Mouse (Mus musculus): ENCODE measurements around the gene Ppp2r1b. TPM values are rescaled to one million over a fixed set of nuclear protein-coding genes. Genes with fewer than 3 reads are reported as not detected.
A peak's percentile ranks its signal among the peaks of the same experiment; 100 is the strongest.

Gene Ppp2r1b
- polyA plus RNA-seq, 2 experiments, result 25.2 to 51.0 TPM

DNA sequence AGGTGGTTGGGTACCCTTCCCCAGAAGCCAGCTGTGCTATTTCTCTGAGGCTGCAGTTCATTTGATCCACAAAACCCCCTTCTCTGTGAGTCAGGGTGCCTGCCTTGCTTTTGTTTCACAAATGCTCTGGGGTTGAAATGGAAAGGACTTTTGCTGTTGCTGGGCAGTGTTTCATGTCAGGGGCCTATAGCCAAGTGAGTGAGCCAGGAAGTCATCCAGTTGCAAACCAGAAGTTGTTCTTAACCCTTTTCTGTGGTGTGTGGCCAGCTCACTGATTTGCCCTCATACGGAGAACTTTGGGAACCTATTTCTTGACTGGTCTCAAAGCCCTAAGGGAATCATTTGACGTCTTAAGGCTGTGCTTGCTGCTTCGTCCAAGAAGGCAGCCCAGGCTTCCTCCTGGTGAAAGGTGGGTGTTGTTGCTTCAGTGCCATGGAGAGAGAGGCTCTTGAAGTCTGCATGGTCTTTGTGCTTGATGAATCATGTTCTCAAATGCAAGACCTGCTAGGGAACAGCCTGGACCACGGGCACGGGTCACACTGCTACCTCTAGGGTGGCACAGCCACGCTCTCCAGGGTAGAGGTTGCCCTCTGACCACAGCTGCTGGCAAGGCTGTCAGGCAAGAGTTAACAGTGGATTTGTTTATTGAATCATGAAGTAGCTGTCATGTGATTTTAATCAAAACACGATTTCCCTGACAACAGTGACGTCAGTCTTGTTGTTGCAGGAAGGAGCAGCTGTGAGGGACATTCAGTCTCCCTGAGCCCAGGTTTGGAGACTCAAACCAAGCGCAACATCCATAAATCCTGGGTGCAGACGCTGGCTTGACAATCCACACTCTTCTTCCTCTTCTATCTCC lies 39.9 kb downstream of the Ppp2r1b start:
- Histone ChIP-seq H3K4me2 (replicated peaks; ENCODE audit: low read depth, low read length, severe bottlenecking) (no peak overlapping the region), H3K9ac (ENCODE audit: low read depth, low read length, severe bottlenecking) (no peak overlapping the region), H3K27me3 (ENCODE audit: control insufficient read depth, insufficient read depth, low read length) (no peaks in the 10 kb centered on the region), H3K9me3 (ENCODE audit: control insufficient read depth, low read length) (no peaks in the 10 kb centered on the region), H3K36me3 (ENCODE audit: control insufficient read depth, insufficient read depth, low read length) (peaks cover 14% of the 10 kb centered on the region), H3K4me1 (ENCODE audit: control insufficient read depth, insufficient read depth, low read length) (peaks cover 21% of the 10 kb centered on the region), H3K27ac (replicated peaks; ENCODE audit: low read depth, low read length) (peak overlapping the region; percentile 67), H3K4me3 (replicated peaks; ENCODE audit: low read length) (no peak overlapping the region)
- WGBS, result 56% methylated on average over 10 of the region's 10 CpGs
- ATAC-seq (ENCODE audit: low FRiP score, low read depth), result peak; percentile 23; the same call in 1 of the 2 replicates
- no peak for TF ChIP-seq POLR2A (IDR thresholded peaks at IDR 0.05; ENCODE audit: borderline replicate concordance, extremely low read depth, insufficient read depth, insufficient read length)
- DNase-seq (ENCODE audit: low spot score), result peak; percentile 77

DNA sequence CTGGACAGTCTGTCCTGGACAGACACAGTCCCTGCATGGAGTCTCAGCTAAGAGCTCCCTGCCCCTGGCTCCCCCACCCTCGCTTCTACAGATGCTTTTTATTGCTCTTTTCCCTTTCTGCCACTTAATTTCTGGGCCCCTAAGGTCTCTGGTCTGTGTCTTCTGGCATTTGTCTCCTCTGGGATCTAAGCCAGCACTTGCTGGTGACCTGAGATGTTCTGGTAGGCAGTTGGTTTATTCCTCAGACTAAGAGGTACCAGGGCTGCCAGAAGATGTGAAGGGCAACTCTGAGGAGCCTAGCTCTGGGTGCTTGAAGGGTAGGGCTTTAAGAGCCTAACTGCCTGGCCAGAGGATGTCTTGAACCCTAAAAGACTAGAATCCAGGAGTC lies 40.5 kb downstream of the Ppp2r1b start:
- Histone ChIP-seq H3K9me3 (ENCODE audit: control insufficient read depth, low read length) (no peaks in the 10 kb centered on the region), H3K27me3 (ENCODE audit: control insufficient read depth, insufficient read depth, low read length) (no peaks in the 10 kb centered on the region), H3K36me3 (ENCODE audit: control insufficient read depth, insufficient read depth, low read length) (peaks cover 10% of the 10 kb centered on the region), H3K9ac (ENCODE audit: low read depth, low read length, severe bottlenecking) (no peak overlapping the region), H3K4me3 (replicated peaks; ENCODE audit: low read length) (no peak overlapping the region), H3K4me1 (ENCODE audit: control insufficient read depth, insufficient read depth, low read length) (peaks cover 21% of the 10 kb centered on the region), H3K4me2 (replicated peaks; ENCODE audit: low read depth, low read length, severe bottlenecking) (no peak overlapping the region), H3K27ac (replicated peaks; ENCODE audit: low read depth, low read length) (0 out of 2 replicates have a peak overlapping the region, but pooled peaks have one; percentile 2)
- ATAC-seq (ENCODE audit: low FRiP score, low read depth) (no peak), DNase-seq (ENCODE audit: low spot score) (no peak)
- 10% methylated on average over 1 of the region's 1 CpGs for WGBS
- TF ChIP-seq POLR2A (IDR thresholded peaks at IDR 0.05; ENCODE audit: borderline replicate concordance, extremely low read depth, insufficient read depth, insufficient read length), result no peak

DNA sequence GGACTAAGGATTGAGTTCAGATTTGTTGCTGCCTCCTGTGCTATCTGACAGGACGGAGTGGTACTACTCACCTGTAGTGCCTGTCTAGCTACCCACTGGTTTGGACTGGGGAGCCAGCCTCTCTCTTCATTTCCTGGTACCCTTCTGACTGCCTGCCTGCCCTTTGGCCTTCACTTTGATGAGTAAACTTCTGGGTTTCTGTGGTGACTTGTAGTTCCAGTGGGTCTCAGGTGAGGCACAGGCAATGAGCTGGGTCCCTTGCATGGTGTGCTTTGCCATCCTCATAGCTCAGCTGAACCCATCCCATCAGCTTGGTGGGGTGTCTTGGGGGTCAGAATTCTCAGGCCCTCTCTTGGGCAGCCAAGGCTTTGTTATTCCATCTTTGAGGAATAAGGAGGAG lies 41.8 kb downstream of the Ppp2r1b start:
- peaks cover 21% of the 10 kb centered on the region for H3K4me1 ChIP-seq (ENCODE audit: control insufficient read depth, insufficient read depth, low read length)
- H3K27me3 ChIP-seq (ENCODE audit: control insufficient read depth, insufficient read depth, low read length), result no peaks in the 10 kb centered on the region
- no peak for TF ChIP-seq POLR2A (IDR thresholded peaks at IDR 0.05; ENCODE audit: borderline replicate concordance, extremely low read depth, insufficient read depth, insufficient read length)
- no peaks in the 10 kb centered on the region for H3K9me3 ChIP-seq (ENCODE audit: control insufficient read depth, low read length)
- H3K4me3 ChIP-seq (replicated peaks; ENCODE audit: low read length), result no peak overlapping the region
- DNase-seq (ENCODE audit: low spot score) (no peak), ATAC-seq (ENCODE audit: low FRiP score, low read depth) (no peak)
- WGBS, result 100% methylated on average over 1 of the region's 1 CpGs
- no peak overlapping the region for H3K4me2 ChIP-seq (replicated peaks; ENCODE audit: low read depth, low read length, severe bottlenecking)
- H3K9ac ChIP-seq (ENCODE audit: low read depth, low read length, severe bottlenecking), result no peak overlapping the region
- peaks cover 9% of the 10 kb centered on the region for H3K36me3 ChIP-seq (ENCODE audit: control insufficient read depth, insufficient read depth, low read length)
- H3K27ac ChIP-seq (replicated peaks; ENCODE audit: low read depth, low read length), result no peak overlapping the region

DNA sequence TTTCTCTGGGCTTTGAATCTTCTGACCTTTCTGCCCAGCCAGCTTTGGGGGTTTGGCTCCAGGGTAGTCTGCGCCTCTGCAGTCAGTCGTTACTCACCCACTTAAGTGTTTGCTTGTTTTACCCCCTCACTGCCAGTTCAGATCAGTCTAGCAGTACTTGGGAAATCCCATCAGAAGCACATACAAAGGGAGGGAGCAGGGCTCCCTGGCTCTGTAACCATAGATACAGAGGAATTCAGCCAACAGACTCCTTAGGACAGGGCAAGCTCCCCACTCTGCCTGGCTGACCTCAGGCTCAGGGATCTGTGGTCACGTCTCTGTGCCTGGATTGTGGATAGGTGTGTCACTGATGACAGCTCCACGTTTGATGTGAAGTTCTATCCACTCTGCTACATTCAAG lies 42.2 kb downstream of the Ppp2r1b start:
- no peak overlapping the region for H3K4me2 ChIP-seq (replicated peaks; ENCODE audit: low read depth, low read length, severe bottlenecking)
- H3K4me3 ChIP-seq (replicated peaks; ENCODE audit: low read length), result no peak overlapping the region
- peaks cover 6% of the 10 kb centered on the region for H3K36me3 ChIP-seq (ENCODE audit: control insufficient read depth, insufficient read depth, low read length)
- DNase-seq (ENCODE audit: low spot score), result no peak
- H3K9ac ChIP-seq (ENCODE audit: low read depth, low read length, severe bottlenecking), result no peak overlapping the region
- H3K27ac ChIP-seq (replicated peaks; ENCODE audit: low read depth, low read length), result no peak overlapping the region
- TF ChIP-seq POLR2A (IDR thresholded peaks at IDR 0.05; ENCODE audit: borderline replicate concordance, extremely low read depth, insufficient read depth, insufficient read length), result no peak
- H3K9me3 ChIP-seq (ENCODE audit: control insufficient read depth, low read length), result no peaks in the 10 kb centered on the region
- H3K4me1 ChIP-seq (ENCODE audit: control insufficient read depth, insufficient read depth, low read length), result peaks cover 21% of the 10 kb centered on the region
- 43% methylated on average over 4 of the region's 4 CpGs for WGBS
- no peaks in the 10 kb centered on the region for H3K27me3 ChIP-seq (ENCODE audit: control insufficient read depth, insufficient read depth, low read length)
- ATAC-seq (ENCODE audit: low FRiP score, low read depth), result no peak

DNA sequence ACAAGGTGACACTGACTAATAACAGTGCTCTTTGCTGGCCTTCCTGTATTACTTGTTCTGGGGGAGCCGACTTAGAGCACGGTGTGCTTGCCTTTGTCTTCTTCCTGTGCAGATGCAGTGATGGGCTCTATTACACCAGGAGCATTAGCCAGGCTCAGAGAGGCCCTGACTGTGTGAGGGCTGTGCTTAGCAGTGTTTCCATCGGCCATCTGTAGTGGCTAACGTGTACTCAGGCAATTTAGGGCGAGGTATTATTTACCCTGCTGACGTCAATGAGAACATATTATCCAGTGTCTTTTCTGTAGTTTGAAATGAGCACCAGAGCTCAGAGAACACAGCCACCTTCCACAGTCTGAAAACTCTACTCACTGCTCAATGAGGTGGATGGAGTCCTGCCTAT lies 44.1 kb downstream of the Ppp2r1b start:
- H3K4me2 ChIP-seq (replicated peaks; ENCODE audit: low read depth, low read length, severe bottlenecking), result no peak overlapping the region
- H3K27me3 ChIP-seq (ENCODE audit: control insufficient read depth, insufficient read depth, low read length), result no peaks in the 10 kb centered on the region
- H3K27ac ChIP-seq (replicated peaks; ENCODE audit: low read depth, low read length), result no peak overlapping the region
- H3K4me3 ChIP-seq (replicated peaks; ENCODE audit: low read length), result no peak overlapping the region
- H3K9me3 ChIP-seq (ENCODE audit: control insufficient read depth, low read length), result no peaks in the 10 kb centered on the region
- peaks cover 6% of the 10 kb centered on the region; the same call in 1 of the 2 replicates for H3K36me3 ChIP-seq (ENCODE audit: control insufficient read depth, insufficient read depth, low read length)
- TF ChIP-seq POLR2A (IDR thresholded peaks at IDR 0.05; ENCODE audit: borderline replicate concordance, extremely low read depth, insufficient read depth, insufficient read length), result no peak
- ATAC-seq (ENCODE audit: low FRiP score, low read depth) (no peak), DNase-seq (ENCODE audit: low spot score) (no peak)
- WGBS, result 59% methylated on average over 6 of the region's 6 CpGs
- H3K4me1 ChIP-seq (ENCODE audit: control insufficient read depth, insufficient read depth, low read length), result peaks cover 19% of the 10 kb centered on the region
- H3K9ac ChIP-seq (ENCODE audit: low read depth, low read length, severe bottlenecking), result no peak overlapping the region

Measured in limb, embryonic 14.5 days (tissue).